Mouse (Mus musculus): ENCODE data around the gene Tmed3. TPM values are rescaled to one million over a fixed set of nuclear protein-coding genes. Genes with fewer than 3 reads are reported as not detected.

The Tmed3 gene
- total RNA-seq, 1 experiment: 34.9 TPM

DNA sequence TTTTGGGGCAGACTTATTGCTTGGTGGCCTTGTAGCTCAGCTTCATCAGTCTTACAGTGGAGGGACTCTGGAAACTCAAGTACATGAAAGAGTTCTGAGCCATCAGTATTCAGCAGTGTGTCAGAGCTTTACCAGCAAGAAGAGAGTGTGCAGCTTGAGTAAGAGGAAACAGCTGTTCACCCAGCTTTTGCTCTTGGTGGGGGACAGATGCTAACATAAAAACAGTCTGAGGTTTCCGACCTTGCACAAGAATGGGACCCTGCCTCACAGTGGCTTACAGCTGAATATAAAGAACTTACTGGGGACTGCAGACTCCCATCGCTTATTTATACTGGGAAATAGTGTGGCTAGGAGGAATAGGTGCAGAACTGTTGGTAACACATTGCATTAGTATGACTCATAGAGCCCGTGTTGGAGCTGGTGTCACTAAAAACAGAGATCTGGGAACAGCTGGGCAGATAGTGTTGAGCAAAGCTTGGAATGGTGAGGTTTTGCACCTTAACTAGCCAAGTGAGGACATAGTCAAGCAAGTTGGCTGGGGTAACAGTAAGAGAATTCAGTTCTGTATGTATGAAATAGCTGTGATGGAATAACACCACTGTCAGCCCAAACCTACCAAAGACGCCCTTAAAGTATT lies 37.4 kb downstream of the Tmed3 start:
- DNase-seq (ENCODE audit: low read depth, low spot score): no peak
- no peak overlapping the region for H3K9ac ChIP-seq (ENCODE audit: insufficient read depth, low read depth, low read length, poor library complexity, severe bottlenecking)
- no peak overlapping the region for H3K27ac ChIP-seq (ENCODE audit: insufficient read depth, low read depth, low read length, poor library complexity, severe bottlenecking)
- H3K36me3 ChIP-seq (ENCODE audit: control insufficient read depth, insufficient read depth, low read length, poor library complexity, severe bottlenecking): no peaks in the 10 kb centered on the region
- TF ChIP-seq CHD2 (IDR thresholded peaks at IDR 0.05; ENCODE audit: low read depth, low read length): no peak
- TF ChIP-seq HCFC1 (IDR thresholded peaks at IDR 0.05; ENCODE audit: borderline replicate concordance, insufficient read depth, low read length): no peak
- TF ChIP-seq ZC3H11A (IDR thresholded peaks at IDR 0.05; ENCODE audit: borderline replicate concordance, low read depth, low read length): no peak
- TF ChIP-seq MAFK (IDR thresholded peaks at IDR 0.05; ENCODE audit: insufficient read depth, low read depth, low read length): no peak
- TF ChIP-seq ZNF384 (IDR thresholded peaks at IDR 0.05; ENCODE audit: low read depth, low read length): no peak
- no peak overlapping the region for H3K4me3 ChIP-seq (ENCODE audit: insufficient read depth in 1 of 2, low read depth in 1 of 2, low read length in 2 of 2, poor library complexity in 1 of 2, severe bottlenecking in 1 of 2)
- no peaks in the 10 kb centered on the region for H3K9me3 ChIP-seq (ENCODE audit: control insufficient read depth, insufficient read depth, low read depth, low read length)
- H3K4me1 ChIP-seq (ENCODE audit: control insufficient read depth in 2 of 2, insufficient read depth in 2 of 2, low read length in 2 of 2, poor library complexity in 1 of 2): no peaks in the 10 kb centered on the region
- in situ Hi-C loops (cut with MboI; ENCODE audit: low sequenced_read_pairs in 2 of 2, unreplicated experiment in 2 of 2): no loop called here

GRCm38 (mm10) chr9:89650913-89651312 lies 54.0 kb downstream of the Tmed3 start:
- Histone ChIP-seq H3K9me3 (ENCODE audit: control insufficient read depth, insufficient read depth, low read depth, low read length) (no peaks in the 10 kb centered on the region), H3K4me1 (ENCODE audit: control insufficient read depth in 2 of 2, insufficient read depth in 2 of 2, low read length in 2 of 2, poor library complexity in 1 of 2) (no peaks in the 10 kb centered on the region), H3K9ac (ENCODE audit: insufficient read depth, low read depth, low read length, poor library complexity, severe bottlenecking) (no peak overlapping the region), H3K36me3 (ENCODE audit: control insufficient read depth, insufficient read depth, low read length, poor library complexity, severe bottlenecking) (no peaks in the 10 kb centered on the region), H3K27ac (ENCODE audit: insufficient read depth, low read depth, low read length, poor library complexity, severe bottlenecking) (no peak overlapping the region), H3K4me3 (ENCODE audit: insufficient read depth in 1 of 2, low read depth in 1 of 2, low read length in 2 of 2, poor library complexity in 1 of 2, severe bottlenecking in 1 of 2) (no peak overlapping the region)
- in situ Hi-C loops (cut with MboI; ENCODE audit: low sequenced_read_pairs in 2 of 2, unreplicated experiment in 2 of 2): no loop called here
- DNase-seq (ENCODE audit: low read depth, low spot score): no peak
- TF ChIP-seq ZNF384 (IDR thresholded peaks at IDR 0.05; ENCODE audit: low read depth, low read length) (no peak), ZC3H11A (IDR thresholded peaks at IDR 0.05; ENCODE audit: borderline replicate concordance, low read depth, low read length) (no peak), HCFC1 (IDR thresholded peaks at IDR 0.05; ENCODE audit: borderline replicate concordance, insufficient read depth, low read length) (no peak), CHD2 (IDR thresholded peaks at IDR 0.05; ENCODE audit: low read depth, low read length) (no peak), MAFK (IDR thresholded peaks at IDR 0.05; ENCODE audit: insufficient read depth, low read depth, low read length) (no peak)

Other genes with a start within 250 kb of the Tmed3 start
- 0.09 and 0.21 TPM in 2 replicates for gene Minar1, start 81.9 kb downstream of the Tmed3 start, total RNA-seq (2012; rRNA removed)
- gene Ankrd34c, start 33.4 kb upstream of the Tmed3 start, total RNA-seq (2012; rRNA removed): not detected in 2 replicates
- 0.04 and 0.11 TPM in 2 replicates for gene Rasgrf1, start 204.8 kb upstream of the Tmed3 start, total RNA-seq (2012; rRNA removed)